Mouse (Mus musculus) skeletal muscle tissue, adult 2 months (tissue): ENCODE results near the gene Gpr157.
A peak's percentile ranks its signal among the peaks of the same experiment; 100 is the strongest.

Source experiments
- DNase-seq: peaks from one replicate; pipeline ENCODE4 v3.0.0-alpha.2; 2012; ENCODE audit warnings: low read depth, low spot score

Gpr157 gene

DNA sequence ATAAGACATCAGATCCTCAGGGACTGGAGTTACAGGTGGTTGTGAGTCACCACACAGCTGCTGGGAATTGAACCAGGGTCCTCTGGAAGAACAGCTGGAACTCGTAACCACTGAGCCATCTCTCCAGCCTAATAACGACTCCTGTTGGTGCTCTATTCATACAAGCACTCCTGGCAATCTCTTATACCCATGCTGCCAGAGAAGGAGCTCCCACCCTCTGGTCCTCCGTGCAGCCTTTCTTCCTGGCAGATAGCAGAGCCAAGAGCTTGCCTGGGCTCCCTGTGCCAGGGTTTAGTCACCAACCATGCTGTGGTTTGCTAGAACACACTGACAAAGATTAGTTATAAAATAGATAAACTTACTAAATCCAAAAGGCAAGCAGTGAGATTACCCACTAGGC, 22.5 kb downstream of the Gpr157 start:
- DNase-seq = no peak

DNA sequence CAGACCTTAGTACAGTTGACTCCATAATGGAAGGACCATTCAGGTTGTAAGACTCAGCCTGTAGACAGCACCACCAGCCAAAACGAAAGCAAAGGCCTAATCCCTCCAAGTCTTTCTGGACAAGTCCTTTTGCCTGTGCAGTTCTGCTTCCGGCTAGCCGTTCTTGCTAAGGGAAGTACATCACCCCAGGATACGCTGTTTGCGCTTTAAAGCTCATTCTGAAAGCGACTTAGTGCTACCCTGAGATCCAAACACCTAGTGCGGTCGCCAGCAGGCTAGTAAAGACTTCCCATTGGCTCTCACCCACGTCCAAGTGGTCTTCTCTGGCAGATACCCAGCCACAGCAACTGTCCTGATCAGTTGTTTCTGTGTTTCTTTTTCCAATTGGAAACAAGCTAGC, 23.2 kb downstream of the Gpr157 start:
- no peak for DNase-seq

GRCm38 (mm10) chr4:150112867-150113266, 25.7 kb downstream of the Gpr157 start:
- DNase-seq = peak; percentile 39

GRCm38 (mm10) chr4:150114505-150115061, 27.4 kb downstream of the Gpr157 start:
- DNase-seq = no peak

DNA sequence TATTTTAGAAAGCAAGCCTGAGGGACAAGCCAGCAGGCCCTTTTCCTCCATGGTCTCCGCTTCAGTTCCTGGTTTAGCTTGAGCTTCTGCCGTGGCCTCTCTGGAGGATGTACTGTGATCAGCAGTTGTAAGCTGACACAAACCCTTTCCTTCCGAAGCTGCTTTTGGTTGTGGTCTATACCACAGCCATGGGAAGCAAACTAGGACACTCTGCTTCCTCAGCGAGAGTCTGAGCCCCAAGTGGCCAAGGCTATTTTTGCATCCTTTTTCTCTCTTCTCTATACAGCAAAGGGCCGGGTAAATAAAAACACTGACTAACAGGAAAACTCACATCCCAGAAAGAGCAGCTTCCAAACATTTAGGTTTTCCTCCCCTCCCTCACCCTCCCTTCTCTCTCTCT, 30.1 kb downstream of the Gpr157 start:
- no peak for DNase-seq

GRCm38 (mm10) chr4:150118163-150118562, 31.0 kb downstream of the Gpr157 start:
- DNase-seq = no peak

GRCm38 (mm10) chr4:150119055-150119454, 31.9 kb downstream of the Gpr157 start, which contains the start of gene Slc2a5:
TSS of gene Slc2a5 (plus strand) at chr4:150119283.
- no peak for DNase-seq

- DNase-seq = no peak
These were observed 32.5 kb downstream of the Gpr157 start for GRCm38 (mm10) chr4:150119640-150120039.

- DNase-seq = no peak
These were observed 33.1 kb downstream of the Gpr157 start for GRCm38 (mm10) chr4:150120173-150120833.

GRCm38 (mm10) chr4:150121430-150121829, 34.3 kb downstream of the Gpr157 start:
- DNase-seq = no peak

GRCm38 (mm10) chr4:150122476-150122875, 35.3 kb downstream of the Gpr157 start:
- peak; percentile 72 for DNase-seq

- DNase-seq = no peak
These were observed 39.2 kb downstream of the Gpr157 start for GRCm38 (mm10) chr4:150126373-150126772.

DNA sequence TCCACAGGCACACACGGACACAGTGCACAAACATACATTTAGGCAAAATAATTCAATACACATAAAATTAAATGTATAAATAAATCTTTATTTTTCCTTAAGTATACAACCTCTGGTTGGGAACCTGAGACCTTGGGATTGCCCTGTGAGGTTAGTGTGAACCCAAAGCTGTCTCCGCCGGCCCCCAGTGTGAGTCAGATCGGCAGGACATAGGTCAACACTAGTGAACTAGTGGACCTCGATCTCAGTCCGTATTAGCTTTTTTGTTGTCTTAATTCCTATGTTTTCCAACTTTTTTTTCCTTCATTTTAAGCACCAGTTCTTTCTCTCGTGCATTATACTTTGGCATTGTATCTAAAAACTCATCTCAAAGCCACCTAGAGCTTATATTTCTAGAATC, 40.7 kb downstream of the Gpr157 start:
- DNase-seq = no peak

DNA sequence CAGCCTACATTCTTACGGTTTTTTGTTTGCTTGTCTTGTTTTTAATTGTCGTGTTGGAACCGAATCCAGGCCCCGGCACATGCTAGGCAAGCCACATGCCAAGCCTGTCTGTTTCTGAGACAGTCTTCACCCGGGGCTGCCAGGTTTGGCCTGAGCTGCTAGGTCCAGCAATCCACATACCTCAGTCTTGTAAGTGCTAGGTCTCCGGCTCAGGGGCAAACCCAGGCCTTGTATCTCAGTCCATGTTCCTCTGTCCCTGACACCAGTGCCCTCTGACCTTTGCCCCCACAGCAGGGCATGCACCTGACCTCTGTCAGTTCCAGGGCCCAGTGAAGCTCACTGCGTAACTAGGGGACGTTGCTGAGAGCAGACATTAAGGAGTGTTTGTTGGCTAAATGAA, 41.4 kb downstream of the Gpr157 start:
- DNase-seq = no peak

- DNase-seq = no peak
These were observed 43.5 kb downstream of the Gpr157 start for GRCm38 (mm10) chr4:150130661-150131060.

GRCm38 (mm10) chr4:150132692-150133271, 45.6 kb downstream of the Gpr157 start:
- peak; percentile 43 for DNase-seq

- DNase-seq = no peak
These were observed 48.1 kb downstream of the Gpr157 start for GRCm38 (mm10) chr4:150135254-150135653.

- peak; percentile 59 for DNase-seq
These were observed 49.5 kb downstream of the Gpr157 start for GRCm38 (mm10) chr4:150136693-150137092.

GRCm38 (mm10) chr4:150137368-150138083, 50.4 kb downstream of the Gpr157 start:
- no peak for DNase-seq

- peak; percentile 67 for DNase-seq
These were observed 50.9 kb downstream of the Gpr157 start for GRCm38 (mm10) chr4:150138084-150138543.

GRCm38 (mm10) chr4:150139090-150139489, 51.9 kb downstream of the Gpr157 start:
- no peak for DNase-seq

GRCm38 (mm10) chr4:150140346-150140745, 53.2 kb downstream of the Gpr157 start:
- DNase-seq = no peak
